Comparison of ENCODE assay signal across 16 mouse cellular contexts in genomic region chr2:146147801-146148200, GRCm38 (mm10).
"Had no signal": no experiment of that assay in that cellular context is flagged by ENCODE, and none has a peak within 500 bp of the region (broad histone marks: within the 10 kb centered on the region; RNA-seq: fewer than 3 reads in every experiment).

No protein-coding gene starts in this region.

- H3K27me3 ChIP-seq: neural tube, embryonic 13.5 days; neural tube, embryonic 15.5 days; stomach, embryonic 15.5 days had no signal

- H3K9me3 ChIP-seq: neural tube, embryonic 15.5 days; stomach, embryonic 15.5 days had no signal

- H3K4me2 ChIP-seq: neural tube, embryonic 13.5 days; neural tube, embryonic 15.5 days; stomach, embryonic 15.5 days had no signal

- DNase-seq: retina, postnatal 1 day; right cerebral cortex, adult 18-20 months; right cerebral cortex, postnatal 14 days; right cerebral cortex, postnatal 25 days; right cerebral cortex, postnatal 4 days; spleen, adult 18-20 months; thymus, adult 18-20 months; thymus, adult 2 months; thymus, postnatal 14 days; thymus, postnatal 25 days; thymus, postnatal 36 days; thymus, postnatal 4 days had no signal

- H3K27ac ChIP-seq: neural tube, embryonic 13.5 days; neural tube, embryonic 15.5 days; stomach, embryonic 15.5 days; stomach, postnatal 0 days had no signal

- H3K4me1 ChIP-seq: neural tube, embryonic 13.5 days; neural tube, embryonic 15.5 days; stomach, embryonic 15.5 days had no signal

- H3K4me3 ChIP-seq: neural tube, embryonic 13.5 days; neural tube, embryonic 15.5 days; stomach, embryonic 15.5 days had no signal

- H3K9ac ChIP-seq: neural tube, embryonic 13.5 days; neural tube, embryonic 15.5 days; stomach, embryonic 15.5 days had no signal

- H3K36me3 ChIP-seq: neural tube, embryonic 13.5 days; neural tube, embryonic 15.5 days; stomach, embryonic 15.5 days had no signal
